Mouse (Mus musculus) kidney, embryonic 16.5 days (tissue): Measurements from ENCODE around the gene Prkcz. TPM values are rescaled to one million over a fixed set of nuclear protein-coding genes. Genes with fewer than 3 reads are reported as not detected.
A peak's percentile ranks its signal among the peaks of the same experiment; 100 is the strongest.

Source experiments
- ATAC-seq: fragments of 200-750 bp; cut with Nextera tagmentation; 2 replicates; pipeline ENCODE4 v1.8.0; 2017; ENCODE audit warnings: moderate TSS enrichment; ENCODE audit not compliant: low FRiP score, low TSS enrichment
- H3K27ac ChIP-seq: fragments of 300-500 bp; sonication (generic); 2 replicates; pipeline ENCODE4 v1.5.1; 2014; ENCODE audit warnings: low read length
- H3K27me3 ChIP-seq: fragments of 300-500 bp; sonication (generic); 2 replicates; pipeline ENCODE4 v1.6.1; 2014; ENCODE audit warnings: low read length, control low read depth, mixed read lengths; ENCODE audit not compliant: insufficient read depth
- H3K36me3 ChIP-seq: fragments of 300-500 bp; sonication (generic); 2 replicates; pipeline ENCODE4 v1.6.1; 2014; ENCODE audit warnings: low read length, control low read depth, mixed read lengths; ENCODE audit not compliant: insufficient read depth
- H3K4me1 ChIP-seq: fragments of 300-500 bp; sonication (generic); 2 replicates; pipeline ENCODE4 v1.6.1; 2014; ENCODE audit warnings: low read length, control low read depth, mixed read lengths; ENCODE audit not compliant: insufficient read depth
- H3K4me2 ChIP-seq: fragments of 300-500 bp; sonication (generic); replicated peaks from 2 replicates; pipeline ENCODE4 v1.6.1; 2014; ENCODE audit warnings: low read depth, low read length
- H3K4me3 ChIP-seq: fragments of 300-500 bp; sonication (generic); 2 replicates; pipeline ENCODE4 v1.5.1; 2014; ENCODE audit warnings: mild to moderate bottlenecking, low read length
- H3K9ac ChIP-seq: fragments of 300-500 bp; sonication (generic); replicated peaks from 2 replicates; pipeline ENCODE4 v1.6.1; 2014; ENCODE audit warnings: low read length
- H3K9me3 ChIP-seq: fragments of 300-500 bp; sonication (generic); 2 replicates; pipeline ENCODE4 v1.6.1; 2016; ENCODE audit warnings: low read length, control low read depth
- WGBS: fragments of 180-500 bp; shearing (Covaris S2); extraction: QIAGEN DNeasy Blood & Tissue Kit; methylation state at CpG from one replicate; pipeline ENCODE4 v1.1.7; 2014; 5-methylcytosine and 5-hydroxymethylcytosine counted together
- polyA plus RNA-seq: library from polyadenylated mRNA; unstranded; fragments of >200 nt; fragmentation: Nextera tagmentation; extraction: Ambion mirVana; gene quantifications from 2 replicates; pipeline ENCODE4 v1.2.1, GENCODE M21; 2015

Prkcz gene
- polyA plus RNA-seq, 1 experiment from 2014 or later: 17.9 TPM

DNA sequence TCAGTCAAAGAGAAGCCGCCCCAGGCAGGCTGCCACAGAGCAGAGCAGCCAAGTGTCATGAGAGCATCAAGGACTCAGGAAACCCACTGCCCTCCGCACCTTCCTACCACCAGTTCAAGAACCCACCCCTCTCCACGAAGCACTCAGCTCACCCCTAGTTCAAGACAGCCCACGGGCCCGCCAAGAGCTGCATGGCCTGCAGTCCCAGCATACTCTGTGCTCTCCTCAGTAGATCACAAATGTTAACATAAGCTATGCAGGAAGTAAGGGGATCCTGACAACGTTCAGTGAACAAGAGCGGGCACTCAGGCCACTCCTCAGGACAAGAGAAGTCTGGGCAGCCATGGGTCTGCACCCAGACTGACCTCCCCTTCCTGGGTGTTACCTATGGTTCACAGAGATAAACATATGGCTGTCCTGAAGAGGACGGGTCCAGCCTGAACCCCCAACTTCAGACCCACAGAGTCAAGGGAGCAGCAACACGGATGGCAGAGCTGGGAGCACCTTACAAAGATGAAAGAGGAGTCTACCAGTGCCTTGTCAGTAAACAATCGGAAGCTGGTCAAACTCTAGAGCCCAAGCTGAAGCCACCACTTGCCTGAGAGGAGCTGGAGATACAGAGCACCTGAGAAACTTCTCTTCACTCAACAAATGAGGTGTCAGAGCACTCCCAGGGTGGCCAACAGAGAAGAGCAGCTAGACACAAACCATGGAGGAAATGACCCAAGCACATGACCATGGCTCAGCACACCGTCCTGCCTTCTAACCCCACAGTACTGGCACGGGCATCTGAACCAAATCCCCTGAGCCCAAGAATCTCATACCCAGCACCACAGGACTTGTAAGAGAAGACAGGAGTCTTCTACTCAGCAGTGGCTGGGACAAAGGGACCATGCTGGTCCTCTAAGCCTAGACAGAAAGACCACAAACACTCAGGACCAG is 141.6 kb downstream of the Prkcz start:
- H3K4me2 ChIP-seq: peak overlapping the region; percentile 97
- no peaks in the 10 kb centered on the region for H3K36me3 ChIP-seq
- peak overlapping the region; percentile 94 for H3K9ac ChIP-seq
- H3K27me3 ChIP-seq: no peaks in the 10 kb centered on the region
- peak overlapping the region; percentile 89 for H3K4me3 ChIP-seq
- WGBS: 29% methylated on average over 12 of the region's 12 CpGs
- no peak for ATAC-seq
- H3K9me3 ChIP-seq: no peaks in the 10 kb centered on the region
- H3K4me1 ChIP-seq: peaks cover 72% of the 10 kb centered on the region
- no peak overlapping the region for H3K27ac ChIP-seq

DNA sequence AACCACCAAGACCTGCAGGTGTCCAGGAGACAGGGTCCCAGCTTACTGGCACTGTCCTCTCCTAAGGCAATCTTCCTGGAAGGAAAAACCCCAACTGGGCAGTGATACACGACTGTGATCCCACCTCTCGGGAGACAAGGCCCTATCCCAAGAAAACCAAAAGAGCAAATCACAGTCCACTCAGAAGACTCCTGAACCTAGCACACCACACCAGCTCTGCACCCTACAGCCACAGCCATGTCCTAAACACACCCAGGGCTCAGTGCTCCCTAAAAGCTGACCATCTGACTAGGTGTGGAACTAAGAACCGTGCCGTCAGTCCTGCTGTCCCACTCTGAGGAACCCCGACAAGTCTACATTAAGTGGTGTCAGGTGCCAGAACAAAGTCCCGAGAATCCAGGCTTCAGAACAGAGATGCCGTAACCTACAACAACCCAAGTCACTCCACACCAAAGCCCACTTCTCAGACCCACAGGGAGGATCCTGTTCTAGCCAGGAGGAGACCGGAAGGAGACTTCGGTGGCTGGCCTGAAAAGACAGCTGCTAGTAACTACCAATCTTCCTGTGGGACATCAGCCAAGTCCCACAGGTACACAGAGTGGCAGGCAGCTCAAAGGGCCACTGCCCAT is 142.9 kb downstream of the Prkcz start:
- Histone ChIP-seq H3K27ac (no peak overlapping the region), H3K9ac (no peak overlapping the region), H3K36me3 (no peaks in the 10 kb centered on the region), H3K9me3 (no peaks in the 10 kb centered on the region), H3K4me2 (peak overlapping the region; percentile 97), H3K4me1 (peaks cover 79% of the 10 kb centered on the region), H3K4me3 (peak overlapping the region; percentile 89), H3K27me3 (no peaks in the 10 kb centered on the region)
- no peak for ATAC-seq
- WGBS: 63% methylated on average over 9 of the region's 9 CpGs

- Histone ChIP-seq H3K4me3 (no peak overlapping the region), H3K4me1 (peaks cover 86% of the 10 kb centered on the region), H3K27me3 (no peaks in the 10 kb centered on the region), H3K27ac (no peak overlapping the region), H3K4me2 (peak overlapping the region; percentile 97), H3K36me3 (no peaks in the 10 kb centered on the region), H3K9ac (no peak overlapping the region; the same call in 1 of the 2 replicates), H3K9me3 (no peaks in the 10 kb centered on the region)
- WGBS: 27% methylated on average over 12 of the region's 12 CpGs
- ATAC-seq: no peak
Observed at GRCm38 (mm10) chr4:155217241-155218103, 143.7 kb downstream of the Prkcz start.

DNA sequence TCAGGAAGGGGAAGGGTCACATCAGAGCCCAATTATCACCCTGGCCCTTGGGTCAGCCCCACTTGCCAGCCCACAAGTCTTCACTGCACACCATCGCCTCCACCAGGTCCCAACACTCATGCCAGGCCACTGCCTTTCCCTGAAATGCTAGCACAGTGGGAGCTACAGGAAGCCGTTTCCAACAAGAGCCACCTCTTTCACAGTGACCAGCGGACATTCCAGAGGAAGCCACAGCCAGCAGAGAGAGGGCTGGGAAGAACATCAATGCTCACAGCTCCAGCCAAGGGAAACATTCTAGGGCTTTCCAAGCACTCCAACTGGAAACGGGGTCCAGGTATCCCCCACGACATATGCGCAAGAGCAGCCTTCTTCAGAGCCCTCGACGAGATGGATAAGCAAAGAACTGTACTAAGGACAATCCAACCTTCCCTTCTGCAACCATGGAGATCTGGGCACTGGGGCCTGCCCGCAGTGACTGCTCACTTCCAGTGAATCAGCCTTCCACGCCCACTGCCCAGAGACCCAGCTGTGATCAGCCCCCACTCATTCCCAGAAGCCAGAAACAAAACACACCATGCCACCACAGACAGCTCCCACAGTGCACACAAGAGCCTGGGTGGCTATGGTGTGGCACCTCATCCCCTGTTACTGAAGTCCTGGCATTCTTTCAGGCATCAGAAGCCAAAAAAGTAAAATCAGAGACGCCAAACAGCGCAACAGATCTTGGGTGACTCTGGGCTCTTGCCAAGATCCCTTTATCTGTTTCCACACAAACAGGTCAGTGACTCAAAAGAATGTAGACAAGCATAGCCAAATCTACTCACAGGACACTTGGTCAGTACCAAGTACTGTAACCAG is 145.2 kb downstream of the Prkcz start:
- H3K27me3 ChIP-seq: no peaks in the 10 kb centered on the region
- H3K4me3 ChIP-seq: no peak overlapping the region
- peak overlapping the region; percentile 5 for H3K27ac ChIP-seq
- H3K36me3 ChIP-seq: 0 out of 2 replicates have a peak, but pooled peaks cover under 1% of the 10 kb centered on the region
- H3K9me3 ChIP-seq: no peaks in the 10 kb centered on the region
- 0 out of 2 replicates have a peak overlapping the region, but pooled peaks have one; percentile 6 for H3K9ac ChIP-seq
- peaks cover 81% of the 10 kb centered on the region for H3K4me1 ChIP-seq
- no peak for ATAC-seq
- H3K4me2 ChIP-seq: peak overlapping the region; percentile 32; the same call in 1 of the 2 replicates
- WGBS: 53% methylated on average over 12 of the region's 12 CpGs

DNA sequence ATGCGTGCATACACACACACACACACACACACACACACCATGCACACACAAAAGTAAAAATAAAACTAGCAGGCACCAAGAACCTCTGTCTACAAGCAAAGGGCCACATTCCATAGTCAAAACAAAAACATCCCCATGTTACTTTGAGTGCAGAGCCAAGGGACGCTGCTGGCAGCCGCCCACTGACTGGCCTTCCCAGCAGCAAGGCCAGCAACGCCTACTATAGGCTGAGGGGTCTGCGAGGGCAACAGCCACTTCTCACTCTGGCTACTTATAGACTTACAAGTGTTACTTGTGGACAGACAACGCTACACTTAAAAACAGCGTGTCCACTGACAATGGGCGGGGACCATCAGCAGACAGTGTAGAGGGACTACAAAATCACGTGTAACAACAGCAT is 146.0 kb downstream of the Prkcz start:
- 40% methylated on average over 9 of the region's 9 CpGs for WGBS
- no peak overlapping the region for H3K4me3 ChIP-seq
- H3K36me3 ChIP-seq: peaks cover 7% of the 10 kb centered on the region; the same call in 1 of the 2 replicates
- H3K9me3 ChIP-seq: no peaks in the 10 kb centered on the region
- 0 out of 2 replicates have a peak overlapping the region, but pooled peaks have one; percentile 3 for H3K4me2 ChIP-seq
- H3K4me1 ChIP-seq: peaks cover 77% of the 10 kb centered on the region
- ATAC-seq: no peak
- H3K9ac ChIP-seq: no peak overlapping the region
- no peaks in the 10 kb centered on the region for H3K27me3 ChIP-seq
- no peak overlapping the region for H3K27ac ChIP-seq

DNA sequence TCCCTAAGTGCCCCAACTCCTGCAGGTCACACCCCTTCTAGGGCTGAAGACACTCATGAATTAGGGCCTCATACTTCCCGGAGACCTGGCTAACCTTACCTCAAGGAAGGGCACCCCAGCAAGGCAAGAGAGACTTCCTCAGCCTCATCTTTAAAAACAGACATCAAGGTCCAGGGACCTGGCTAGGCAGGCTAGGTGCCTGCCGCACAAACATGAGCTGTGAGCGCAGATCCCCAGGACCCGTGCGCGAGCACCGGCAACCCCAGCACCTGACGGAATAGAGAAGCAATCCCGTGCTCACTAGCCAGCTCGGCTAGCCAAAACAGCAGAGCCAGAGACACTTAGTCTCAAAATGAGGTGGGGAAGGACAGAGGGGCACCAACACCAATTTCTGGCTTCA is 146.4 kb downstream of the Prkcz start:
- 81% methylated on average over 10 of the region's 10 CpGs for WGBS
- Histone ChIP-seq H3K4me3 (no peak overlapping the region), H3K4me1 (peaks cover 73% of the 10 kb centered on the region), H3K36me3 (peaks cover 7% of the 10 kb centered on the region; the same call in 1 of the 2 replicates), H3K9me3 (no peaks in the 10 kb centered on the region), H3K27ac (no peak overlapping the region), H3K4me2 (0 out of 2 replicates have a peak overlapping the region, but pooled peaks have one; percentile 3), H3K9ac (no peak overlapping the region), H3K27me3 (no peaks in the 10 kb centered on the region)
- no peak for ATAC-seq

GRCm38 (mm10) chr4:155214188-155214587 is 147.0 kb downstream of the Prkcz start:
- no peaks in the 10 kb centered on the region for H3K27me3 ChIP-seq
- WGBS: 73% methylated on average over 6 of the region's 6 CpGs
- H3K27ac ChIP-seq: no peak overlapping the region
- no peak overlapping the region for H3K4me3 ChIP-seq
- ATAC-seq: no peak
- H3K36me3 ChIP-seq: peaks cover 7% of the 10 kb centered on the region; the same call in 1 of the 2 replicates
- H3K4me1 ChIP-seq: peaks cover 73% of the 10 kb centered on the region
- H3K4me2 ChIP-seq: no peak overlapping the region
- 0 out of 2 replicates have a peak overlapping the region, but pooled peaks have one; percentile 19 for H3K9ac ChIP-seq
- no peaks in the 10 kb centered on the region for H3K9me3 ChIP-seq

- no peak overlapping the region for H3K4me2 ChIP-seq
- WGBS: 69% methylated on average over 6 of the region's 6 CpGs
- peaks cover 73% of the 10 kb centered on the region for H3K4me1 ChIP-seq
- H3K9me3 ChIP-seq: no peaks in the 10 kb centered on the region
- no peak for ATAC-seq
- no peak overlapping the region for H3K4me3 ChIP-seq
- no peaks in the 10 kb centered on the region for H3K27me3 ChIP-seq
- no peak overlapping the region for H3K9ac ChIP-seq
- H3K36me3 ChIP-seq: peaks cover 7% of the 10 kb centered on the region; the same call in 1 of the 2 replicates
- no peak overlapping the region for H3K27ac ChIP-seq
Observed at GRCm38 (mm10) chr4:155213752-155214054, 147.5 kb downstream of the Prkcz start.
